Mouse (Mus musculus) kidney, postnatal 0 days (tissue): ENCODE data around the gene Fbxo42. TPM values are rescaled to one million over a fixed set of nuclear protein-coding genes. Genes with fewer than 3 reads are reported as not detected.

Source experiments
- ATAC-seq: fragments of 200-750 bp; cut with Nextera tagmentation; replicated peaks from 2 replicates; pipeline ENCODE4 v1.8.0; 2017; ENCODE audit warnings: low read depth, moderate number of reproducible peaks, moderate TSS enrichment, moderate library complexity; ENCODE audit not compliant: low FRiP score
- DNase-seq: peaks from one replicate; pipeline ENCODE4 v3.0.0-alpha.2; 2016; ENCODE audit warnings: low spot score
- H3K27ac ChIP-seq: fragments of 300-500 bp; sonication (generic); 2 replicates; pipeline ENCODE4 v1.5.1; 2014; ENCODE audit warnings: mild to moderate bottlenecking
- H3K27me3 ChIP-seq: fragments of 300-500 bp; sonication (generic); 2 replicates; pipeline ENCODE4 v1.6.1; 2014; ENCODE audit warnings: low read length, mixed read lengths; ENCODE audit not compliant: insufficient read depth
- H3K36me3 ChIP-seq: fragments of 300-500 bp; sonication (generic); 2 replicates; pipeline ENCODE4 v1.6.1; 2014; ENCODE audit warnings: low read length, mixed read lengths; ENCODE audit not compliant: insufficient read depth
- H3K4me1 ChIP-seq: fragments of 300-500 bp; sonication (generic); replicated peaks from 2 replicates; pipeline ENCODE4 v1.6.1; 2014; ENCODE audit warnings: antibody characterized with exemption, low read length, mixed read lengths; ENCODE audit not compliant: insufficient read depth
- H3K4me2 ChIP-seq: fragments of 300-500 bp; sonication (generic); 2 replicates; pipeline ENCODE4 v1.6.1; 2014; ENCODE audit warnings: mild to moderate bottlenecking, low read length, moderate library complexity, mixed read lengths
- H3K4me3 ChIP-seq: fragments of 300-500 bp; sonication (generic); replicated peaks from 2 replicates; pipeline ENCODE4 v1.5.1; 2014; ENCODE audit warnings: low read depth, low read length
- H3K9ac ChIP-seq: fragments of 300-500 bp; sonication (generic); 2 replicates; pipeline ENCODE4 v1.6.1; 2014; ENCODE audit warnings: low read depth, low read length
- H3K9me3 ChIP-seq: fragments of 300-500 bp; sonication (generic); replicated peaks from 2 replicates; pipeline ENCODE4 v1.6.1; 2016; ENCODE audit warnings: low read length, inconsistent platforms, mixed read lengths
- CTCF ChIP-seq: IDR thresholded peaks from 2 replicates; pipeline ENCODE4 v1.5.1; 2016; ENCODE audit warnings: antibody characterized with exemption, low read depth, mild to moderate bottlenecking, moderate library complexity
- WGBS: fragments of 180-500 bp; shearing (Covaris S2); extraction: QIAGEN DNeasy Blood & Tissue Kit; methylation state at CpG from one replicate; pipeline ENCODE4 v1.1.7; 2014; 5-methylcytosine and 5-hydroxymethylcytosine counted together
- polyA plus RNA-seq: library from polyadenylated mRNA; unstranded; fragments of >200 nt; fragmentation: Nextera tagmentation; extraction: Ambion mirVana; gene quantifications from 2 replicates; pipeline ENCODE4 v1.2.1, GENCODE M21; 2015

Fbxo42 gene
- polyA plus RNA-seq = 14.6 and 16.1 TPM in 2 replicates

DNA sequence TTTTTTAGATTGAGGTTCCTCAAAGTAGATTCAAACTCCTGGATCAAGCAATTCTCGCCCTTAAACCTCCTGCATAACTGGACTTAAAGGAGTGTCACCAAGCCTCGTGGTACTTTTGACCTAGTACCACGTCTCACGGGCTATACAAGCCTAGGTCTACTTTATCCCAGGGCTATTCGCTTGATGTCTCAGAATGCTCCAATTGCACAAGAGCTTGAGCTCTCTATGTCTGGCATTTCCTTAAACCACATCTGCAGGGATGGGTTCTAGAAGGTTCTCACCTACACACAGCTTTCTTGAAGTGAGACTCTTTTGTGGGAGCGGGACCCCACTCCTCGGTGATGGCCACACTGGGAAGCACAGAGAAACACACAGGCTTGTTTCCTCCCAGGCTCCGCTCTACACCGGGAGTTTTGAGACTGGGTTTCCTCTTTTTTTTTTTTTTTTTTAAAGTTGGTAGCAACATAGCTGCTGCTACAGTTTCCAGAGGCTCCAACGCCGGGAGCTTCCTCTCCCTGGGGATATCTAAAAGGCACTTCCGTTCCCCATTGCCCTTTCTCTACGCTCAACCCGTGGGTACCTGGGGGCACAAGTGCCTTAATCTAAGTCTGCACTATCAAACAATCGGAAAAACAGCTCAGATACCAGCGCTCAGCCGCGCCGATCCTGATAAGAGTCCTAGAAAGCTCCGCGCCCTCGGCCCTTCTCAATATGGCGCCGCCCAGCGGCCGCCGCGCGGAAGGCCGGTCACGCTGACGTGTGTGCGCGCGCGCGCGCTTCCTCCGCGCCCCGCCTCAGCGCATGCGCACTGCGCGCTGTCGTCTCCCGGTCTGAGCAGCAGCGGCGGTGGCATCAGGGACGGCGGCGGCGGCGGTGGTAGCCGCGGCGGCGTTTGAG lies at the start of gene Fbxo42:
Gene Fbxo42, plus strand, starts transcription at position 802 of the 897 bp plus-strand sequence.
- no peaks in the 10 kb centered on the region for H3K9me3 ChIP-seq
- peak; percentile 68 for TF ChIP-seq CTCF
- peak; percentile 85 for ATAC-seq
- peak; percentile 96 for DNase-seq
- peak within 1 kb of the TSS; percentile 97 for H3K9ac ChIP-seq
- H3K4me1 ChIP-seq = peaks cover 10% of the 10 kb centered on the region; the same call in 1 of the 2 replicates
- H3K27me3 ChIP-seq = no peaks in the 10 kb centered on the region
- peak within 1 kb of the TSS; percentile 96 for H3K4me2 ChIP-seq
- no peaks in the 10 kb centered on the region for H3K36me3 ChIP-seq
- H3K4me3 ChIP-seq = peak within 1 kb of the TSS; percentile 99
- peak within 1 kb of the TSS; percentile 94 for H3K27ac ChIP-seq
- 6% methylated on average over 58 of the region's 58 CpGs for WGBS

DNA sequence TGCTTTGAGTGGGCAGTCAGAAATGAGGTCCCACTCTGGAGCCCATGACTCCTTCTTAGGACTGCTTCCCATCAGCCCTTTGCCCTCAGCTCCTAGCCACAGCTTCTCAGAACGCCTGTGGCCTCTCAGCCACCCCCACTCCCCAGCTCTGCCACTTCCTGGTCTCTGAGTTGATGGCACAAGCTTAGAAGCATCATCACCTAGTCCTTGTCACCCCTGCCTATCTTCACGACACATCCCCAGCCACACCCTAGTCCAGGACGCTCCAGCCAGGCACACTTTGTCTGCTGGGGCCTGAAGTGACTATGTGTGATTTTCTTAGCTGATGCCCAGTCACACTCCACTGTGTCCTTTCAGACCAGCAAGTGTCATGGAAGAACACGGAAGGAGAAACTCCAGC lies 48.8 kb upstream of the Fbxo42 start:
- H3K4me3 ChIP-seq = no peak overlapping the region
- H3K27me3 ChIP-seq = no peaks in the 10 kb centered on the region
- no peak overlapping the region for H3K9ac ChIP-seq
- no peaks in the 10 kb centered on the region for H3K36me3 ChIP-seq
- H3K4me2 ChIP-seq = no peak overlapping the region
- H3K27ac ChIP-seq = no peak overlapping the region
- 67% methylated on average over 4 of the region's 4 CpGs for WGBS
- DNase-seq (no peak), ATAC-seq (no peak)
- H3K9me3 ChIP-seq = no peaks in the 10 kb centered on the region
- H3K4me1 ChIP-seq = no peaks in the 10 kb centered on the region
- no peak for TF ChIP-seq CTCF

DNA sequence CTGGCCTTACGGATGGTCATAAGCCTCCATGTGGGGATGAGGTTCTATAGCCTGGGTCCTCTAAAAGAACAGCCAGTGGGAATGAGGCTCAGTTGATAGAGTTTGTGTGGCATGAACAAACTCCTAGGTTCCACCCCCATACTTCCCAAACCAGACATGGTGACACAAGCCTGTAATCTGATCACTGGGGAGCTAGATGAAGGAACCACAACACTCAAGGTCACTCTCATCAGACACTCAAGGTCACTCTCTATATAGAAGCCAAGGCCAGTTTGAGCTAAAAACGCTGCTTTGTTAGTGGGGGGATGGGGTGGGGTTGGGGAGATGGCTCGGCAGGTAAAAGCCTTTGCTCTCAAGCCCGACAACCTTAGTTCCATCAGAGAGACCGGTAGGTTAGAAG lies 47.8 kb upstream of the Fbxo42 start:
- Histone ChIP-seq H3K4me1 (no peaks in the 10 kb centered on the region), H3K4me3 (no peak overlapping the region), H3K27ac (no peak overlapping the region), H3K27me3 (no peaks in the 10 kb centered on the region), H3K4me2 (no peak overlapping the region), H3K9ac (no peak overlapping the region), H3K9me3 (no peaks in the 10 kb centered on the region), H3K36me3 (no peaks in the 10 kb centered on the region)
- 77% methylated on average over 5 of the region's 5 CpGs for WGBS
- TF ChIP-seq CTCF = no peak
- DNase-seq (no peak), ATAC-seq (no peak)

DNA sequence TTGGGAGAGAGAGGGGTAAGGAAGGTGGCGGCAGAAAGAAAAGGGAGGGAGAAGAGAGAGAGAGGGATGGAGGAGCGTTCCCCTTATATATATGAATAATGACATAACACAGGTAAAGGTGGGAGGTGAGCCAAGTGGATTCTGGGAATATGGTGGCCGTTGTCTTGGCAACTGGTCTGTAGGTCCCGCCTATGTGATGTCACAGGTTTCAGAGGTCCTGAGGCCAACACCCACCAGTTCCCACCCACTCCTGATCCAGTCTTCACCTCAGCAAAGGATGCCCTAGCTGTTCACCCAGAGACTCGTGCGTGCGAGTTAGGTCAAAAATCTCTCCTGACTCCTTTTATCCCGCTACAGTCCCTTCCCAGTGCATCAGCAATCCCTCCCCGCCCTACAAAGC lies 46.4 kb upstream of the Fbxo42 start:
- ATAC-seq (no peak), DNase-seq (no peak)
- H3K36me3 ChIP-seq = no peaks in the 10 kb centered on the region
- no peak overlapping the region for H3K4me2 ChIP-seq
- WGBS = 92% methylated on average over 9 of the region's 9 CpGs
- H3K4me1 ChIP-seq = no peaks in the 10 kb centered on the region
- H3K9ac ChIP-seq = no peak overlapping the region
- H3K27me3 ChIP-seq = no peaks in the 10 kb centered on the region
- no peak overlapping the region for H3K4me3 ChIP-seq
- H3K9me3 ChIP-seq = no peaks in the 10 kb centered on the region
- TF ChIP-seq CTCF = no peak
- no peak overlapping the region for H3K27ac ChIP-seq

DNA sequence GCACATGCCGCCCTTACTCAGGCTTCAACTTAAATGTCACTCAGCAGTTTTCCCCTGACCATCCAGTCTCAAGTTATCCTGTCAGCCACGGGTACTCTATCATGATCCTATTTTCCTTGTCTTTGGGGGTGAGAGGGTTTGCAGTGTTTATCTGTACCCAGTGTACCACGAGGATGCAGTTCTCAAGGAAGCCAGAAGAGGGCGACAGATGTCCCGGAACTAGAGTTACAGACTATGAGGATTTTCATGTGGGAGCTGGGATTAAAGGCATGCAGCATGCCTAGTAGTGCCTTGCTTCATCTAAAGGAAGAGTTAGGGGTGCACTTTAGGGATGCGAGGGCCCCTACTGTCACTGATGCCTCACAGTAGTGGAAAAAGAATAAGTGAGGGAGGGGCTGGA lies 45.9 kb upstream of the Fbxo42 start:
- no peak for ATAC-seq
- no peaks in the 10 kb centered on the region for H3K27me3 ChIP-seq
- H3K9me3 ChIP-seq = no peaks in the 10 kb centered on the region
- no peak overlapping the region for H3K9ac ChIP-seq
- peak; percentile 43 for DNase-seq
- H3K36me3 ChIP-seq = no peaks in the 10 kb centered on the region
- H3K4me1 ChIP-seq = no peaks in the 10 kb centered on the region
- 71% methylated on average over 6 of the region's 6 CpGs for WGBS
- TF ChIP-seq CTCF = peak; percentile 69
- H3K4me3 ChIP-seq = no peak overlapping the region
- H3K27ac ChIP-seq = no peak overlapping the region
- H3K4me2 ChIP-seq = no peak overlapping the region

DNA sequence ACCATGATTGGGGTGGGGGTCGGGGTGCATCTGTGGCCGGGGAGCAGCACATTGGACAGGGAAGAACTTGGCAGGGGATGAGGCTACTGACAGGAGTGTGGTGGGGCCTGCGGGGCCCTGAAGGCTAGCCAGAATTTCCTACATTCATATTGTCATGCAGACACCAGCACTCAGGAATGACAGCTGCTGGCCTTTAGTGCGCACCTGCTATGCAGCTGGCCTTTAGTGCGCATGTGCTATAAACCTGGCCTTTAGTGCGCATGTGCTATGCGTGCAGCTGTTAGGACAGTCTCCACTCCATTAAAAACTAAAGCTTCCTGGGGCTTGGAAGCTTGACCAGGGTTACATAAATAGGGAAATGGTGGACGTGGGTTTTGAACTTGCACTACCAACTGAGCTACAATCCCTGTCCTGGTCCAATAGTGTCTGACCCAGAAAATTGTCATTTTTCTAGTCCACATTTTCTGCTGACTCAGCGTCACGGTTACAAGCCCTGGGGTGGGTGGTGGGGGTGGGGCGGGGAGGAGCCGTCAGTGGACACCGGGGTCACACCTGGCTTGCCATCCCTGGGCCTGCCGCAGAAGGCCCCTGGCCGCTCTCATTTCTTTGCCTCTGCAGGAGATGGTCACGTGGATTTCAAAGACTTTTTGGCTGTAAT lies 41.1 kb upstream of the Fbxo42 start:
- Histone ChIP-seq H3K36me3 (0 out of 2 replicates have a peak, but pooled peaks cover 6% of the 10 kb centered on the region), H3K27ac (no peak overlapping the region), H3K9ac (no peak overlapping the region), H3K9me3 (no peaks in the 10 kb centered on the region), H3K27me3 (no peaks in the 10 kb centered on the region), H3K4me3 (no peak overlapping the region), H3K4me1 (no peaks in the 10 kb centered on the region), H3K4me2 (no peak overlapping the region)
- ATAC-seq = no peak
- WGBS = 69% methylated on average over 16 of the region's 16 CpGs
- TF ChIP-seq CTCF = no peak
- DNase-seq = no peak
